Mouse (Mus musculus) small intestine, adult 2 months (tissue): ENCODE measurements around the gene Gm10181. TPM values are rescaled to one million over a fixed set of nuclear protein-coding genes. Genes with fewer than 3 reads are reported as not detected.

Source experiments
- H3K27ac ChIP-seq: fragments of 200-500 bp; 2 replicates; pipeline ENCODE4 v1.5.1; 2012; ENCODE audit warnings: low read depth, low read length, control low read depth, inconsistent platforms; ENCODE audit not compliant: insufficient read depth
- H3K27me3 ChIP-seq: fragments of 200-500 bp; 2 replicates; pipeline ENCODE4 v1.6.1; 2012; ENCODE audit warnings: mild to moderate bottlenecking, moderate library complexity, low read length, inconsistent platforms; ENCODE audit not compliant: control insufficient read depth, insufficient read depth
- H3K36me3 ChIP-seq: fragments of 200-500 bp; 2 replicates; pipeline ENCODE4 v1.6.1; 2012; ENCODE audit warnings: mild to moderate bottlenecking, low read length, control low read depth, inconsistent platforms; ENCODE audit not compliant: control insufficient read depth, insufficient read depth
- H3K4me1 ChIP-seq: fragments of 200-500 bp; 2 replicates; pipeline ENCODE4 v1.6.1; 2012; ENCODE audit warnings: low read length, inconsistent platforms, mixed read lengths; ENCODE audit not compliant: control insufficient read depth, insufficient read depth, insufficient read length
- H3K4me3 ChIP-seq: fragments of 200-500 bp; 2 replicates; pipeline ENCODE4 v1.5.1; 2012; ENCODE audit warnings: low read depth, mild to moderate bottlenecking, control low read depth, inconsistent platforms, low read length, moderate library complexity
- CTCF ChIP-seq: fragments of 200-500 bp; IDR thresholded peaks from 2 replicates; pipeline ENCODE4 v1.5.1; 2012; ENCODE audit warnings: low read depth, mild to moderate bottlenecking, control low read depth, inconsistent platforms, low read length, moderate library complexity, mixed read lengths; ENCODE audit not compliant: insufficient replicate concordance, insufficient read length; ENCODE audit errors: extremely low read depth
- POLR2A ChIP-seq: fragments of 200-500 bp; IDR thresholded peaks from 2 replicates; pipeline ENCODE4 v1.6.1; 2012; ENCODE audit warnings: low read depth, mild to moderate bottlenecking, control low read depth, inconsistent platforms, low read length, moderate library complexity
- WGBS: fragments of 180-500 bp; shearing (Covaris S2); methylation state at CpG from one replicate; pipeline ENCODE4 v1.1.7; 2018; 5-methylcytosine and 5-hydroxymethylcytosine counted together
- polyA plus RNA-seq: library from polyadenylated mRNA; depleted of rRNA; stranded (reverse); fragments of >200 nt; gene quantifications from 2 replicates; pipeline ENCODE4 v1.2.3, GENCODE M21; 2012

The Gm10181 gene
- polyA plus RNA-seq, 1 experiment: not detected

DNA sequence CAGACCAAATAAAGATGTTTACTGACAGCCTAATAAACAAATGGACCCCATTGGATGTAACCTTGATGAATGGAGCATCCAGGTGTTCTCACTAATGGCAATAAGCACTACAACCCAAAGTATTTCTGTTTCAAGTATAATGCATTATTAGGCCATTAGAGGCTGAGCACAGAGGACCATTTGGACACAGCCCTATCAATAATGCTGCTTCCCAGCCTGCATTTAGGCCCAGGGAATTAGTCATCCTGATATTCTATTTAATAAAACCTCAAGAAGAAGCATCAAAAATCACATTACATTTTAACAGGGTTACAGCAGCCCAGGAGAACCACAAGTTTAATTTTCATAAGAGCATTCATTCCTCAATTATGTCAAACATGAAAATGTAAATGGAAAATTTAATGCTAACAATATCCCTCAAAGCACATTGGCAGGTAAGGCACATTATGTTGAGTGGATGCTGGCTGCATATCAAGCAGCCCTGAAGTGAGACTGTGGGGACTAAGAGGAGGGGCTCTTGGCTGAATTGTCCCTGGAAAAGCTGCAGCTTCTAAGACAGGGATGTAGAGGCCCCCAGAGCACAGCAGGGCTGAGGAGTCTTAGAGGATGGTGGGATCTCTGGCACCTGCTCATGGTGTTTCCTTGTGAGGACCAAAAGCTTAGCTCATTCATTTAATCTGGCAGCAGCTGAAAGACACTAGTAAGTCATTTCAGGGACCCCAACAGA is 33.4 kb upstream of the Gm10181 start:
- no peak for TF ChIP-seq CTCF
- no peak for TF ChIP-seq POLR2A
- no peak overlapping the region for H3K4me3 ChIP-seq
- no peaks in the 10 kb centered on the region for H3K4me1 ChIP-seq
- H3K27me3 ChIP-seq: no peaks in the 10 kb centered on the region
- no peaks in the 10 kb centered on the region for H3K36me3 ChIP-seq
- no peak overlapping the region for H3K27ac ChIP-seq

DNA sequence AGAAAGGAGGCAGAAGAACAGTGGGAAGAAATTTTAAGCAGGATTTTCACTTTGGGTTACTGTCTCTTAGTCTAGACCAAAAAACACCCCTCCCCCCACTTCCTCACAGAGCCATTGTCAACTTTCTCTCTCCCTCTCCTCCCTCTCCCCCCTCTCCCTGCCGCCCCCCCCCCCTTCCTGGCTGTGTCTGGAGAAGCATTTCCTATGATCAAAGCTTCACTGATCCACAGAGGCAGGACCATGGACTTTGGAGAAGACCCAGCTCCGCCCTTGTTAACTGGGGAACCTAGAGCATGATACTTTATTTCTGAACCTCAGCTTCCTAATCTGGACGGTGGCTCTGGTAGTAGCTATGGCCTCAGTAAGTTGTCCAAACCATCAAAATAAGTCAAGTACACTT is 30.5 kb upstream of the Gm10181 start:
- WGBS: 53% methylated on average over 3 of the region's 3 CpGs
- H3K36me3 ChIP-seq: no peaks in the 10 kb centered on the region
- H3K4me1 ChIP-seq: no peaks in the 10 kb centered on the region
- no peak overlapping the region for H3K27ac ChIP-seq
- no peaks in the 10 kb centered on the region for H3K27me3 ChIP-seq
- TF ChIP-seq CTCF (no peak), POLR2A (no peak)
- no peak overlapping the region for H3K4me3 ChIP-seq

DNA sequence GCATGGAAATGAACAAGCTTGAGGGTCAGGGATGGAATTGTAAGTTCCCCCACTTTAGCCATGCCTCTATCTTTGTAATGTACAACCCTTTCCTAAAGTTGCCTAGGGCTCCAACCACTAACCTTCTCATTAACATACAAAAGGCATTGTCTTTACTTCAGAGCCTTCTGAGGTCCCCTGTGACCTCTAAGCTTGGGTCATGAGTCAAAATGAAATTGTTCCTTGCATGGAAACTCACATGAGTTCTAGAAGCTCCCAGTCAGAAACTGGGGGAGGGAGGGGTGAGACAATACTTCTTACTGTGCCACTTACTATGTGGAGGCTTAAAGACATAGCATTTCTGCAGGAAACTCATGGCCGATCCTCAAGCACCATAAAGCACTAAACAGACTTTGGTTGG is 16.6 kb upstream of the Gm10181 start:
- Histone ChIP-seq H3K4me1 (no peaks in the 10 kb centered on the region), H3K4me3 (no peak overlapping the region), H3K36me3 (no peaks in the 10 kb centered on the region), H3K27ac (no peak overlapping the region), H3K27me3 (no peaks in the 10 kb centered on the region)
- TF ChIP-seq POLR2A (no peak), CTCF (no peak)
- 84% methylated on average over 1 of the region's 1 CpGs for WGBS

DNA sequence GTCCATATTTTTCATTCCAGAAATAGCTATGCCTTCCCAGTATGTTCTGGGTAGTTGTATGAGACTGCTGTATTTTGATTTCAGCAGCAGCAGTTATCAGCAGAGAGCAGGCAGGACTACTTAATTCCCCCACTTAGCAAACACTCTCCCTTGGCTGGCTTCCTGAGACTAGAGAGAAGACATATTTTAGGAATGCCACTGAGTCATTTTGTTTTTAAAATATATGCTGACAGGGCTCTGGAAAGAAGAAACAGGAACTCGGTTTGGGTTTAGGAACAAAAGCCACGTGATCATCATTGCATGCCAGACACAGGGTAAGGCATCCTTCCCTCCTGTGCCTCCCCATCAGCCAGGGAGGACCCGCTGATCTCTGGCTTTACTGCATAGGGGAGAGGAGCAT is 13.2 kb upstream of the Gm10181 start:
- 54% methylated on average over 3 of the region's 3 CpGs for WGBS
- Histone ChIP-seq H3K36me3 (no peaks in the 10 kb centered on the region), H3K4me3 (no peak overlapping the region), H3K27ac (no peak overlapping the region), H3K4me1 (no peaks in the 10 kb centered on the region), H3K27me3 (no peaks in the 10 kb centered on the region)
- TF ChIP-seq CTCF (no peak), POLR2A (no peak)

DNA sequence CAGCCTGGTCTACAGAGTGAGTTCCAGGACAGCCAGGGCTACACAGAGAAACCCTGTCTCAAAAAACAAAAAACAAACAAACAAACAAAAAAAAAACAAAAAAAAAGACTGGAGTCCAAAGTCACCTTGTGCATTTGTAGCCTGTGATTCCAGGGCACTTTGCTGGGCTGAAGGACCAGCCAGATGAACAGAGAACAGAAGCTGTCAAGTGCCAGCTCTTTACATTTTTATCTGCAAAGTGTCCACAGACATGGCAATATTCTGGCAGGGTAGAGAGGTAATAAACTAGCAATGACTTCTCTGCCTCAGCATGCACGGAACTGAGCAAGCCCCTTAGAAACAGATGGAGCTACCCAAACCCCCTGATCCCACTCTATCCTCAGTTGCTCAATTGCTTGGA is 12.7 kb upstream of the Gm10181 start:
- Histone ChIP-seq H3K36me3 (no peaks in the 10 kb centered on the region), H3K27ac (no peak overlapping the region), H3K4me1 (no peaks in the 10 kb centered on the region), H3K4me3 (no peak overlapping the region), H3K27me3 (no peaks in the 10 kb centered on the region)
- 73% methylated on average over 1 of the region's 1 CpGs for WGBS
- no peak for TF ChIP-seq POLR2A
- TF ChIP-seq CTCF: no peak

DNA sequence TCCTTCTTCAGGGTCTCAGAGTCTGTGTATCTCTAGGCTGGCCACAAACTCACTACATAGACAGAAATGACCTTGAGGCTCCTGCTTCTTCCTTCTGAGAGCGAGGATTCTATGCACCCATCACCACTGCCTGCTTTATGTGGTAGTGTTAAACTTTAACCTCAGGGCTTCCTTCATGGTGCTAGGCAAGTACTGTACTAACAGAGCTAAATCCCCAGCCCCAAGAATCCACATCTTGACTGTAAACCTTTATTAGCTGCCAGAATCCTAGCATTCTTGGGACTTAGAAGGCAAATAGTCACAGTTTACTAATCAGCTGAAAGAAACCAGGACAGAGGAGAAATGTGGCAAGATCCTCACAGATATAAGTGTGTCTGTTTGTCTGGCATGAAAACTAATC is 1.6 kb downstream of the Gm10181 start:
- 15% methylated on average over 1 of the region's 1 CpGs for WGBS
- H3K4me1 ChIP-seq: no peaks in the 10 kb centered on the region
- no peak overlapping the region for H3K27ac ChIP-seq
- TF ChIP-seq POLR2A (no peak), CTCF (no peak)
- no peak overlapping the region for H3K4me3 ChIP-seq
- H3K36me3 ChIP-seq: no peaks in the 10 kb centered on the region
- H3K27me3 ChIP-seq: no peaks in the 10 kb centered on the region

DNA sequence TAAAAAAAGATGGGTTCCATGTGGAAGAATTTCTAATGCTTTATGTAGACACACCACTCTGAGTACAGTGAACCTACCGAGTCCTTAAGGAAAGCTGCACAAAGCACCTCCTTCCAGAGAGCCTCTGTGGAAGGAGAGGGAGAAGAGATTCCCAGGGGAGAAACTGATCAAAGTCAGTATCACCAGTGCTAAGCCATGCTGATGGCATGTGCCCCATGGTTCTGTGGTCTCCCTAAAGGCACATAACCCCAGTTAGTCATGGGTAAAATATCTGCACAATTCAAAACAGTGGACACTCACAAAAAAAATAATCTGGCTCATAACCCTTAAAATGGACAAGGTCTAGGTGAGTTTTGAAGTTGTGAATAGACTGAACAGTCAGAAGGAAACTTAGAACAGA is 13.7 kb downstream of the Gm10181 start:
- H3K4me1 ChIP-seq: no peaks in the 10 kb centered on the region
- WGBS: 90% methylated on average over 1 of the region's 1 CpGs
- no peak overlapping the region for H3K4me3 ChIP-seq
- no peak for TF ChIP-seq POLR2A
- H3K36me3 ChIP-seq: peaks cover 24% of the 10 kb centered on the region
- no peaks in the 10 kb centered on the region for H3K27me3 ChIP-seq
- H3K27ac ChIP-seq: no peak overlapping the region
